Mouse (Mus musculus): Measurements from ENCODE around the gene Cop1.
A peak's percentile ranks its signal among the peaks of the same experiment; 100 is the strongest.

Gene Cop1

GRCm38 (mm10) chr1:159290859-159291258, 58.7 kb downstream of the Cop1 start:
- no peak for DNase-seq

- DNase-seq, result no peak
Observed at GRCm38 (mm10) chr1:159301418-159302082, 69.4 kb downstream of the Cop1 start.

GRCm38 (mm10) chr1:159313625-159314024, 81.5 kb downstream of the Cop1 start:
- DNase-seq, result no peak

GRCm38 (mm10) chr1:159322586-159322985, 90.5 kb downstream of the Cop1 start:
- peak in 1 of 2 experiments; percentile 15 for DNase-seq

GRCm38 (mm10) chr1:159331008-159331407, 98.9 kb downstream of the Cop1 start:
- peak; percentile 8 to 22 for DNase-seq

- no peak for DNase-seq
Observed at GRCm38 (mm10) chr1:159334157-159334556, 102.0 kb downstream of the Cop1 start.

- no peak for DNase-seq
Observed at GRCm38 (mm10) chr1:159342355-159342754, 110.2 kb downstream of the Cop1 start.

GRCm38 (mm10) chr1:159355027-159355570, 123.0 kb downstream of the Cop1 start:
- DNase-seq, result peak; percentile 38 to 68

- DNase-seq, result no peak
Observed at GRCm38 (mm10) chr1:159358713-159359112, 126.6 kb downstream of the Cop1 start.

- no peak for DNase-seq
Observed at GRCm38 (mm10) chr1:159371881-159372390, 139.8 kb downstream of the Cop1 start.

GRCm38 (mm10) chr1:159382218-159382617, 150.1 kb downstream of the Cop1 start:
- DNase-seq, result no peak

GRCm38 (mm10) chr1:159382916-159383315, 150.8 kb downstream of the Cop1 start:
- no peak for DNase-seq

GRCm38 (mm10) chr1:159386458-159386857, 154.3 kb downstream of the Cop1 start:
- DNase-seq, result peak; percentile 53 to 73

GRCm38 (mm10) chr1:159388565-159389024, 156.5 kb downstream of the Cop1 start:
- peak; percentile 60 to 64 for DNase-seq

- DNase-seq, result peak; percentile 82 to 86
Observed at GRCm38 (mm10) chr1:159390049-159390448, 157.9 kb downstream of the Cop1 start.

GRCm38 (mm10) chr1:159392667-159393066, 160.5 kb downstream of the Cop1 start:
- DNase-seq, result peak; percentile 51 to 57

GRCm38 (mm10) chr1:159393070-159393699, 161.1 kb downstream of the Cop1 start:
- no peak for DNase-seq

- no peak for DNase-seq
Observed at GRCm38 (mm10) chr1:159393931-159394330, 161.8 kb downstream of the Cop1 start.

- DNase-seq, result peak; percentile 77
Observed at GRCm38 (mm10) chr1:159396515-159396914, 164.4 kb downstream of the Cop1 start.

Measured in cerebellum, postnatal 14 days (tissue).